Mouse (Mus musculus): ENCODE measurements around the gene Upk1a. TPM values are rescaled to one million over a fixed set of nuclear protein-coding genes. Genes with fewer than 3 reads are reported as not detected.
A peak's percentile ranks its signal among the peaks of the same experiment; 100 is the strongest.

Upk1a gene
- polyA plus RNA-seq, 1 experiment from 2014 or later = 0.14 TPM

GRCm38 (mm10) chr7:30629013-30629412, 16.4 kb upstream of the Upk1a start:
- H3K27ac ChIP-seq (replicated peaks; ENCODE audit: low read depth, low read length) = no peak overlapping the region
- ATAC-seq (replicated peaks; ENCODE audit: insufficient number of reproducible peaks, low FRiP score, low TSS enrichment, low read depth) (no peak), DNase-seq (ENCODE audit: low spot score) (no peak)
- H3K4me3 ChIP-seq (ENCODE audit: low read depth, low read length) = no peak overlapping the region
- H3K4me2 ChIP-seq (ENCODE audit: low read depth, low read length) = no peak overlapping the region
- H3K9ac ChIP-seq (replicated peaks; ENCODE audit: low read length) = no peak overlapping the region
- no peaks in the 10 kb centered on the region for H3K4me1 ChIP-seq (ENCODE audit: control insufficient read depth, insufficient read depth, low read length)
- no peaks in the 10 kb centered on the region for H3K9me3 ChIP-seq (replicated peaks; ENCODE audit: control insufficient read depth, low read length)
- peaks cover 17% of the 10 kb centered on the region for H3K27me3 ChIP-seq (ENCODE audit: control insufficient read depth, insufficient read depth, low read length)
- no peaks in the 10 kb centered on the region; the same call in 1 of the 2 replicates for H3K36me3 ChIP-seq (replicated peaks; ENCODE audit: control insufficient read depth, insufficient read depth, low read depth, low read length)

- H3K4me2 ChIP-seq (ENCODE audit: low read depth, low read length) = no peak overlapping the region
- H3K36me3 ChIP-seq (replicated peaks; ENCODE audit: control insufficient read depth, insufficient read depth, low read depth, low read length) = no peaks in the 10 kb centered on the region; the same call in 1 of the 2 replicates
- no peaks in the 10 kb centered on the region for H3K9me3 ChIP-seq (replicated peaks; ENCODE audit: control insufficient read depth, low read length)
- H3K9ac ChIP-seq (replicated peaks; ENCODE audit: low read length) = no peak overlapping the region
- no peak overlapping the region for H3K27ac ChIP-seq (replicated peaks; ENCODE audit: low read depth, low read length)
- no peak overlapping the region for H3K4me3 ChIP-seq (ENCODE audit: low read depth, low read length)
- no peak for DNase-seq (ENCODE audit: low spot score)
- H3K27me3 ChIP-seq (ENCODE audit: control insufficient read depth, insufficient read depth, low read length) = no peaks in the 10 kb centered on the region
- ATAC-seq (replicated peaks; ENCODE audit: insufficient number of reproducible peaks, low FRiP score, low TSS enrichment, low read depth) = no peak
- H3K4me1 ChIP-seq (ENCODE audit: control insufficient read depth, insufficient read depth, low read length) = no peaks in the 10 kb centered on the region
- WGBS = 81% methylated on average over 5 of the region's 5 CpGs
These were observed 14.0 kb upstream of the Upk1a start for GRCm38 (mm10) chr7:30626647-30627046.

- Histone ChIP-seq H3K4me1 (ENCODE audit: control insufficient read depth, insufficient read depth, low read length) (no peaks in the 10 kb centered on the region), H3K27ac (replicated peaks; ENCODE audit: low read depth, low read length) (0 out of 2 replicates have a peak within 1 kb of the TSS, but pooled peaks have one; percentile 35), H3K4me2 (ENCODE audit: low read depth, low read length) (peak within 1 kb of the TSS; percentile 59), H3K36me3 (replicated peaks; ENCODE audit: control insufficient read depth, insufficient read depth, low read depth, low read length) (no peaks in the 10 kb centered on the region; the same call in 1 of the 2 replicates), H3K9me3 (replicated peaks; ENCODE audit: control insufficient read depth, low read length) (no peaks in the 10 kb centered on the region), H3K4me3 (ENCODE audit: low read depth, low read length) (peak within 1 kb of the TSS; percentile 81), H3K27me3 (ENCODE audit: control insufficient read depth, insufficient read depth, low read length) (no peaks in the 10 kb centered on the region), H3K9ac (replicated peaks; ENCODE audit: low read length) (peak within 1 kb of the TSS; percentile 85)
- DNase-seq (ENCODE audit: low spot score) (peak; percentile 95), ATAC-seq (replicated peaks; ENCODE audit: insufficient number of reproducible peaks, low FRiP score, low TSS enrichment, low read depth) (peak; percentile 77)
- 2% methylated on average over 44 of the region's 44 CpGs for WGBS
These were observed 13.1 kb upstream of the Upk1a start, which contains the start of gene Cox6b1 for GRCm38 (mm10) chr7:30625530-30626384. Gene Cox6b1 (minus strand): TSS chr7:30626151.

- Histone ChIP-seq H3K4me1 (ENCODE audit: control insufficient read depth, insufficient read depth, low read length) (no peaks in the 10 kb centered on the region), H3K9ac (replicated peaks; ENCODE audit: low read length) (no peak overlapping the region), H3K36me3 (replicated peaks; ENCODE audit: control insufficient read depth, insufficient read depth, low read depth, low read length) (peaks cover 4% of the 10 kb centered on the region), H3K4me2 (ENCODE audit: low read depth, low read length) (no peak overlapping the region), H3K4me3 (ENCODE audit: low read depth, low read length) (no peak overlapping the region), H3K9me3 (replicated peaks; ENCODE audit: control insufficient read depth, low read length) (no peaks in the 10 kb centered on the region), H3K27me3 (ENCODE audit: control insufficient read depth, insufficient read depth, low read length) (no peaks in the 10 kb centered on the region), H3K27ac (replicated peaks; ENCODE audit: low read depth, low read length) (no peak overlapping the region)
- ATAC-seq (replicated peaks; ENCODE audit: insufficient number of reproducible peaks, low FRiP score, low TSS enrichment, low read depth) = no peak
- 86% methylated on average over 3 of the region's 3 CpGs for WGBS
- DNase-seq (ENCODE audit: low spot score) = peak; percentile 27
These were observed 6.6 kb upstream of the Upk1a start for GRCm38 (mm10) chr7:30619202-30619601.

- Histone ChIP-seq H3K36me3 (replicated peaks; ENCODE audit: control insufficient read depth, insufficient read depth, low read depth, low read length) (peaks cover 4% of the 10 kb centered on the region), H3K27ac (replicated peaks; ENCODE audit: low read depth, low read length) (no peak overlapping the region), H3K4me2 (ENCODE audit: low read depth, low read length) (no peak overlapping the region), H3K9ac (replicated peaks; ENCODE audit: low read length) (no peak overlapping the region), H3K27me3 (ENCODE audit: control insufficient read depth, insufficient read depth, low read length) (no peaks in the 10 kb centered on the region), H3K9me3 (replicated peaks; ENCODE audit: control insufficient read depth, low read length) (no peaks in the 10 kb centered on the region), H3K4me3 (ENCODE audit: low read depth, low read length) (no peak overlapping the region), H3K4me1 (ENCODE audit: control insufficient read depth, insufficient read depth, low read length) (no peaks in the 10 kb centered on the region)
- ATAC-seq (replicated peaks; ENCODE audit: insufficient number of reproducible peaks, low FRiP score, low TSS enrichment, low read depth) (no peak), DNase-seq (ENCODE audit: low spot score) (no peak)
- 94% methylated on average over 9 of the region's 9 CpGs for WGBS
These were observed 6.0 kb upstream of the Upk1a start for GRCm38 (mm10) chr7:30618658-30619057.

- no peak overlapping the region for H3K27ac ChIP-seq (replicated peaks; ENCODE audit: low read depth, low read length)
- no peak overlapping the region for H3K4me2 ChIP-seq (ENCODE audit: low read depth, low read length)
- H3K9ac ChIP-seq (replicated peaks; ENCODE audit: low read length) = no peak overlapping the region
- no peaks in the 10 kb centered on the region for H3K4me1 ChIP-seq (ENCODE audit: control insufficient read depth, insufficient read depth, low read length)
- no peaks in the 10 kb centered on the region for H3K27me3 ChIP-seq (ENCODE audit: control insufficient read depth, insufficient read depth, low read length)
- peaks cover 4% of the 10 kb centered on the region for H3K36me3 ChIP-seq (replicated peaks; ENCODE audit: control insufficient read depth, insufficient read depth, low read depth, low read length)
- 64% methylated on average over 5 of the region's 5 CpGs for WGBS
- no peak for DNase-seq (ENCODE audit: low spot score)
- no peaks in the 10 kb centered on the region for H3K9me3 ChIP-seq (replicated peaks; ENCODE audit: control insufficient read depth, low read length)
- no peak overlapping the region for H3K4me3 ChIP-seq (ENCODE audit: low read depth, low read length)
- ATAC-seq (replicated peaks; ENCODE audit: insufficient number of reproducible peaks, low FRiP score, low TSS enrichment, low read depth) = no peak
These were observed 2.6 kb upstream of the Upk1a start for GRCm38 (mm10) chr7:30615049-30615760.

GRCm38 (mm10) chr7:30614454-30614853, 1.8 kb upstream of the Upk1a start:
- no peaks in the 10 kb centered on the region for H3K4me1 ChIP-seq (ENCODE audit: control insufficient read depth, insufficient read depth, low read length)
- no peak overlapping the region for H3K4me2 ChIP-seq (ENCODE audit: low read depth, low read length)
- H3K36me3 ChIP-seq (replicated peaks; ENCODE audit: control insufficient read depth, insufficient read depth, low read depth, low read length) = peaks cover 4% of the 10 kb centered on the region
- 80% methylated on average over 2 of the region's 2 CpGs for WGBS
- peak; percentile 9 for DNase-seq (ENCODE audit: low spot score)
- no peak overlapping the region for H3K27ac ChIP-seq (replicated peaks; ENCODE audit: low read depth, low read length)
- H3K4me3 ChIP-seq (ENCODE audit: low read depth, low read length) = no peak overlapping the region
- ATAC-seq (replicated peaks; ENCODE audit: insufficient number of reproducible peaks, low FRiP score, low TSS enrichment, low read depth) = no peak
- H3K9ac ChIP-seq (replicated peaks; ENCODE audit: low read length) = no peak overlapping the region
- H3K9me3 ChIP-seq (replicated peaks; ENCODE audit: control insufficient read depth, low read length) = no peaks in the 10 kb centered on the region
- H3K27me3 ChIP-seq (ENCODE audit: control insufficient read depth, insufficient read depth, low read length) = no peaks in the 10 kb centered on the region
